In the genomic region with DNA sequence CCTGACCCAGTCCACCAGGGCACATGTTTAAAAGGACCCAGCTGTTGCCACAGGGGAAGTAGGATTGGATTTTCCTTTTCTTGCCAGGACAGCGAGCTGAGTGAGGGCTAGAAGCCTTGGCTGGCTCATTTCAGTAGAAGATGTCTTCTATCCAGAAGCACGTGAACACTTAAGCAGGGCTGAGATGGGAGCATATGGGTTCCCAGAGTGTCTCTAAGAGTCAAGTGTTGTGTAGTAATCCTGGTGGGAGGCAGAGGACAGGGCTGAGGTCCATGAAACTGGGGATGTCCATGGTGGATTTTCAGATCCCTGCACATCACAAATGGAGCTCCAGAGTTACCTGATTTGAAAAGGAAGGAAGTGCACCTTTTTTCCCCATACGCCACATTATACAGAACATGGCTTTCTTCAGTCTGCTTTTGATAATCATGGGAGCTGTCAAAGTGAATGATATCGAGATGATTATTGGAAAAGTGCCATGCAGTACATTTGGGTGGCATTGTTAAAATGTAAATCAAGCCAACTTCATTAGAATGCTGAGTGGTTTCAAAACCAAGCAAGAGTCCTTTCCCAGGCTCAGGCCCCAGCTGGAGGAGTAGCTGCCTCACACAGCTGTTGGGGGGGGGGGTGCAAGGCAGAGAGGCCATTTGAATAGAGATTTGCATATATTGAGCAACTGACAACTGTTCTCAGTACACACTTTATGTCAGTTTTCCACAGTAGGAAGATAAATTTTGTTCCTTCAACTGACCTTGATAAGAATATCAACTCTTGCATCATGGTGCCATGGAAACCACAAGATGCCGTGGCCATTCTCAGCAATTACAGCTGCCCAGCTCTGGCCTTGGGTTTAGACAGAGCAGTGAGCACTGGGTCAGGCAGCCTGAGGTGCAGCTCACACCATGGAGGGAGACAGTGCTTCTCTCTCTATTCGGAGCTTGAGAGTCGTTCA, we compare ENCODE assay signal across 11 mouse cellular contexts.
DNase-seq lines count a peak whose midpoint lies in the region; ATAC-seq and TF ChIP-seq lines count a peak whose summit lies in the region.
"Had no signal": no experiment of that assay in that cellular context is flagged by ENCODE, and none has a peak within 500 bp of the region (broad histone marks: within the 10 kb centered on the region; RNA-seq: fewer than 3 reads in every experiment).

No protein-coding gene starts in this region.

- DNase-seq in left cerebral cortex, adult 11 months (ENCODE audit: low spot score), result peak; percentile 6
- DNase-seq in left cerebral cortex, postnatal 4 days, result no peak
- DNase-seq in adrenal gland, adult 8-10 months, result peak; percentile 60
- peak; percentile 70 to 72 for DNase-seq in adrenal gland, postnatal 36 days
- peak; percentile 3 to 14 for DNase-seq in left cerebral cortex, adult 9 months (ENCODE audit: low spot score in 2 of 2)
- DNase-seq in stomach, postnatal 0 days (ENCODE audit: low spot score), result no peak
- DNase-seq in cerebellum, adult 11-12 months, result no peak
- DNase-seq: lung, embryonic 14.5 days had no signal

- H3K27me3 ChIP-seq in stomach, postnatal 0 days (ENCODE audit: control insufficient read depth, insufficient read depth, low read length), result no peaks in the 10 kb centered on the region
- H3K27me3 ChIP-seq: kidney, embryonic 15.5 days had no signal

- H3K36me3 ChIP-seq in stomach, postnatal 0 days (ENCODE audit: control insufficient read depth, insufficient read depth, low read length), result no peaks in the 10 kb centered on the region
- H3K36me3 ChIP-seq: G1E; kidney, embryonic 15.5 days; limb, embryonic 10.5 days had no signal

- no peaks in the 10 kb centered on the region for H3K4me1 ChIP-seq in stomach, postnatal 0 days (replicated peaks; ENCODE audit: control insufficient read depth, insufficient read depth)
- H3K4me1 ChIP-seq: kidney, embryonic 15.5 days; limb, embryonic 10.5 days had no signal

- no peak overlapping the region for H3K4me2 ChIP-seq in stomach, postnatal 0 days (replicated peaks; ENCODE audit: low read depth)
- H3K4me2 ChIP-seq: kidney, embryonic 15.5 days; lung, embryonic 14.5 days had no signal

- H3K9me3 ChIP-seq in stomach, postnatal 0 days (ENCODE audit: control insufficient read depth, low read length), result no peaks in the 10 kb centered on the region
- H3K9me3 ChIP-seq: G1E; kidney, embryonic 15.5 days; limb, embryonic 10.5 days had no signal

- no peak overlapping the region for H3K4me3 ChIP-seq in stomach, postnatal 0 days (ENCODE audit: low read depth, low read length)
- H3K4me3 ChIP-seq: kidney, embryonic 15.5 days; limb, embryonic 10.5 days had no signal

- no peak overlapping the region for H3K9ac ChIP-seq in stomach, postnatal 0 days (ENCODE audit: low read length)
- H3K9ac ChIP-seq: kidney, embryonic 15.5 days; lung, embryonic 14.5 days had no signal

- no peak for TF ChIP-seq CTCF in stomach, postnatal 0 days (IDR thresholded peaks at IDR 0.05; ENCODE audit: low read depth)

- intact Hi-C loops in left cerebral cortex, postnatal 4 days (cut with DNase I), result no loop called here

- no peak for TF ChIP-seq EP300 in stomach, postnatal 0 days (optimal IDR thresholded peaks at IDR 0.05)

- ATAC-seq in stomach, postnatal 0 days (ENCODE audit: low FRiP score, low TSS enrichment), result no peak

- H3K27ac ChIP-seq in stomach, postnatal 0 days (replicated peaks), result no peak overlapping the region
- H3K27ac ChIP-seq: kidney, embryonic 15.5 days; limb, embryonic 10.5 days had no signal

- 74% methylated on average over 7 of the region's 7 CpGs for WGBS in stomach, postnatal 0 days

Comparison
In these comparisons a context has a peak if more than half of its experiments do, and no peak if none do; other contexts are left out.
1. DNase-seq: peak in left cerebral cortex, adult 11 months (single experiment), adrenal gland, adult 8-10 months (single experiment), adrenal gland, postnatal 36 days (2 of 2) and left cerebral cortex, adult 9 months (2 of 2); none in left cerebral cortex, postnatal 4 days (single experiment), stomach, postnatal 0 days (single experiment) and cerebellum, adult 11-12 months (single experiment).